Mouse (Mus musculus): Measurements from ENCODE around the gene Dnajb4.
A peak's percentile ranks its signal among the peaks of the same experiment; 100 is the strongest.

The Dnajb4 gene

GRCm38 (mm10) chr3:152209967-152210634 is at the start of gene Dnajb4, which contains the start of gene Fubp1:
Dnajb4 (minus strand) TSS chr3:152210302.
Fubp1 (plus strand) TSS chr3:152210422.
- peak; percentile 86 for ATAC-seq (ENCODE audit: low TSS enrichment)

- peak; percentile 87 for ATAC-seq (ENCODE audit: low TSS enrichment)
Observed at GRCm38 (mm10) chr3:152259409-152259808, 49.3 kb upstream of the Dnajb4 start.

- no peak for ATAC-seq (ENCODE audit: low TSS enrichment)
Observed at GRCm38 (mm10) chr3:152257528-152257927, 47.4 kb upstream of the Dnajb4 start.

GRCm38 (mm10) chr3:152250487-152250886 is 40.4 kb upstream of the Dnajb4 start:
- ATAC-seq (ENCODE audit: low TSS enrichment): no peak

- no peak for ATAC-seq (ENCODE audit: low TSS enrichment)
Observed at GRCm38 (mm10) chr3:152247708-152248107, 37.6 kb upstream of the Dnajb4 start.

GRCm38 (mm10) chr3:152245273-152245910 is 35.3 kb upstream of the Dnajb4 start:
- peak; percentile 31; the same call in 1 of the 2 replicates for ATAC-seq (ENCODE audit: low TSS enrichment)

- no peak for ATAC-seq (ENCODE audit: low TSS enrichment)
Observed at GRCm38 (mm10) chr3:152243304-152243703, 33.2 kb upstream of the Dnajb4 start.

GRCm38 (mm10) chr3:152241098-152241497 is 31.0 kb upstream of the Dnajb4 start:
- ATAC-seq (ENCODE audit: low TSS enrichment): no peak

- ATAC-seq (ENCODE audit: low TSS enrichment): no peak
Observed at GRCm38 (mm10) chr3:152239592-152239991, 29.5 kb upstream of the Dnajb4 start.

- ATAC-seq (ENCODE audit: low TSS enrichment): no peak
Observed at GRCm38 (mm10) chr3:152238836-152239235, 28.7 kb upstream of the Dnajb4 start.

GRCm38 (mm10) chr3:152235805-152236204 is 25.7 kb upstream of the Dnajb4 start:
- ATAC-seq (ENCODE audit: low TSS enrichment): no peak

- no peak for ATAC-seq (ENCODE audit: low TSS enrichment)
Observed at GRCm38 (mm10) chr3:152235238-152235637, 25.1 kb upstream of the Dnajb4 start.

GRCm38 (mm10) chr3:152231333-152232100 is 21.4 kb upstream of the Dnajb4 start:
- ATAC-seq (ENCODE audit: low TSS enrichment): no peak

- ATAC-seq (ENCODE audit: low TSS enrichment): no peak
Observed at GRCm38 (mm10) chr3:152229271-152229670, 19.2 kb upstream of the Dnajb4 start.

- no peak for ATAC-seq (ENCODE audit: low TSS enrichment)
Observed at GRCm38 (mm10) chr3:152228843-152229242, 18.7 kb upstream of the Dnajb4 start.

- ATAC-seq (ENCODE audit: low TSS enrichment): no peak
Observed at GRCm38 (mm10) chr3:152225906-152226305, 15.8 kb upstream of the Dnajb4 start.

GRCm38 (mm10) chr3:152224918-152225317 is 14.8 kb upstream of the Dnajb4 start:
- no peak for ATAC-seq (ENCODE audit: low TSS enrichment)

- ATAC-seq (ENCODE audit: low TSS enrichment): no peak
Observed at GRCm38 (mm10) chr3:152213416-152213815, 3.3 kb upstream of the Dnajb4 start.

- no peak for ATAC-seq (ENCODE audit: low TSS enrichment)
Observed at GRCm38 (mm10) chr3:152211731-152212279, 1.7 kb upstream of the Dnajb4 start.

GRCm38 (mm10) chr3:152210728-152211391 is 758 bp upstream of the Dnajb4 start:
- peak; percentile 41 for ATAC-seq (ENCODE audit: low TSS enrichment)

GRCm38 (mm10) chr3:152209177-152209966 is 730 bp downstream of the Dnajb4 start:
- no peak; the same call in 1 of the 2 replicates for ATAC-seq (ENCODE audit: low TSS enrichment)

All from frontal cortex, adult (tissue).